Mouse (Mus musculus) hematopoietic stem cell, adult 5-6 weeks (primary cell): Measurements from ENCODE around the gene Bag6. TPM values are rescaled to one million over a fixed set of nuclear protein-coding genes. Genes with fewer than 3 reads are reported as not detected.
"Not testable (repeated sequence)": the region's sequence is repeated elsewhere in the genome, so short reads cannot be mapped to it uniquely, and the experiment has no call there.

Source experiments
- ATAC-seq, 2 experiments: fragments of 125-278 bp in 1 of 2; replicated peaks in 1 of 2; 2 replicates each; pipeline ENCODE4 v1.8.0; 2016 to 2017; ENCODE audit warnings: inconsistent platforms in 2 of 2, mild to moderate bottlenecking in 2 of 2, moderate number of reproducible peaks in 2 of 2, low read depth in 1 of 2, moderate TSS enrichment in 1 of 2; ENCODE audit not compliant: low FRiP score in 2 of 2, poor library complexity in 2 of 2, severe bottlenecking in 2 of 2, insufficient read depth in 1 of 2, low TSS enrichment in 1 of 2
- total RNA-seq: library from RNA; stranded (forward); fragments of 172-1452, 232-1000 nt; gene quantifications from 2 replicates; pipeline ENCODE4 v1.2.3, GENCODE M21; 2017

The Bag6 gene
- total RNA-seq, 1 experiment from 2014 or later, result 109 TPM

DNA sequence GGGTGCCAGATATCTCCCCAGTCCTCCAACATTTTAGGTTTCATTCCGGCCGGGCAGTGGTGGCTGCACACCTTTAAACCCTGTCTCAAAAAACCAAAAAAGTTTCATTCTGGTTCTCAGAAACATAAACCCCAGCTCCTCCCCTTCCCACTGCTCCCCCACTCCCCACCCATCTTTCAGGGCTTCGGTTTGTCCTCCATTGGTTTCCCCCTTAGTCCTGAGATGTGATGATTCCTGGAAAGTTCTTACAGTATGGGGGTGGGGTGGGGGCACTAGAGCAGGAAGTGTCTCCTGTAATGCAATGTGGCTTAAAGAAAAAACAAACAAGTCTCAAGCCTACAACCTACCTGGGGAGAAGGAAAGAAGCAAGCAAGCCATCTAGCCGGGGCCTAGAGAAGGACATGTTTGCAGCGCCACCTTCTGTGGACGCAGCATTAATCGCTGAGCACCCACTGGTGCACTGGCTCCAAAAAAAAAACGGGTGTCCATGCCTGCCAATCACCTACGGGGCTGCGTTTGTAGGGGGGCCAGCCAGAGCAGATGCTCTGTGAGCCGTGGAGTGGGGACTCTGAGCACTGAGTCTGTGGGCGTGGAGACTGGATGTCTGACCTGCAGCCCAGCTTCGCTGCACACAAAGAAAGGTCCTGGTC lies 29.1 kb upstream of the Bag6 start:
- no peak for ATAC-seq

DNA sequence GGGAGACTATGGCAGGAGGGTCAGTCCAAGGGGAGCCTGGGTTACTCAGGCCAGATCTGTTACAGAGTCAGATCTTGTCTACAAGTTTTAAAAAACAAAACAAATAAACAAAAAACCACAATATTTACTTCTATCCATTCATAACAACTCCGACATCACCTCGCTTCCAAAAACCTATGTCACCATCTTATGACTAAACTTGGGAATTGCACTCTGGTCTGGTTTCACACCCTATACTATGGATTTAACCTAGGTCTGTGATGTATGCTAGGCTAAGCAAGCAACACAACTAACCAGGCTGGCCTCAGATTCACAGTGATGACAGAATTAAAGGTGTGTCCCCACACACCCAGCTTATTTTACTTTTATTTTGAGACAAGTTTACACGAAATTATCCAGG lies 28.5 kb upstream of the Bag6 start:
- no peak for ATAC-seq

DNA sequence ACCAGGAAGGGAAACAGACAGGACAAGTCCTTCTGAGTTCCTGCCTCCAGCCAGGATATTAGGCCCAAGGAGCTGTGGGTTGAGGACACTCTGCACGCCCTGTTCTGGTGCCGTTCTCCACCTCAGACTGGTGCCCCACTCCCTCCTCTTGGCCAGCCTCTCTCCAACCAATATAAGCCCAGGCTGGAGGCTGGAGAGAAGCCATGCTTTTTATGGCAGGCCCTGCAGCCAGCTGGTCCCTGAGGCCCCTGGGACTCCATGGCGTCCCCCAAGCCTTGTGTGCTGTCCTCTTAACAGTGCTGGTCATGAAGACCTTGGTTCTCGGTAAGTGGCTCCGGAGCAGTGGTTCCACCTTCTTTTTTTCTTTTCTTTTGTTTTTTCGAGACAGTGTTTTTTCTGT lies 26.9 kb upstream of the Bag6 start, which contains the start of gene Ly6g5c:
TSS of gene Ly6g5c (plus strand) at position 183 of the 400 bp plus-strand sequence.
- no peak for ATAC-seq

DNA sequence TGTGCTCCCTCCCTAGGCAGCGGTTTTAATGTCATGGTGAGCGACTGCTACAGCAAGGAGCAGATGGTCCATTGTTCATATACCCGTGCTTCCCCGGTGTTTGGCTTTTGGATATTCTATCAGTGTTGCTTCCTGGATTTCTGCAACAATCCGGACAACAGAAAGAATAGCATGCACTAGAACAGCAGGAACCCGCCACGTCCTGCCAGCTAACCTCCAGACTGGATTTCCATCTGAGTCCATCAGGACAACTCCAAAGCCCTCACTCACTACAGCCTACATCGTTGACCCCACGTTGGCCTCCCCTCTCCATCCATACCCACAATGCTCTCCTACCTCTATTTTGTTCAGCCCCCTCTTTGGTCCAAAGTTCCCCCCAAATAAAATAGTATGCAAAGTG lies 23.2 kb upstream of the Bag6 start:
- no peak for ATAC-seq

DNA sequence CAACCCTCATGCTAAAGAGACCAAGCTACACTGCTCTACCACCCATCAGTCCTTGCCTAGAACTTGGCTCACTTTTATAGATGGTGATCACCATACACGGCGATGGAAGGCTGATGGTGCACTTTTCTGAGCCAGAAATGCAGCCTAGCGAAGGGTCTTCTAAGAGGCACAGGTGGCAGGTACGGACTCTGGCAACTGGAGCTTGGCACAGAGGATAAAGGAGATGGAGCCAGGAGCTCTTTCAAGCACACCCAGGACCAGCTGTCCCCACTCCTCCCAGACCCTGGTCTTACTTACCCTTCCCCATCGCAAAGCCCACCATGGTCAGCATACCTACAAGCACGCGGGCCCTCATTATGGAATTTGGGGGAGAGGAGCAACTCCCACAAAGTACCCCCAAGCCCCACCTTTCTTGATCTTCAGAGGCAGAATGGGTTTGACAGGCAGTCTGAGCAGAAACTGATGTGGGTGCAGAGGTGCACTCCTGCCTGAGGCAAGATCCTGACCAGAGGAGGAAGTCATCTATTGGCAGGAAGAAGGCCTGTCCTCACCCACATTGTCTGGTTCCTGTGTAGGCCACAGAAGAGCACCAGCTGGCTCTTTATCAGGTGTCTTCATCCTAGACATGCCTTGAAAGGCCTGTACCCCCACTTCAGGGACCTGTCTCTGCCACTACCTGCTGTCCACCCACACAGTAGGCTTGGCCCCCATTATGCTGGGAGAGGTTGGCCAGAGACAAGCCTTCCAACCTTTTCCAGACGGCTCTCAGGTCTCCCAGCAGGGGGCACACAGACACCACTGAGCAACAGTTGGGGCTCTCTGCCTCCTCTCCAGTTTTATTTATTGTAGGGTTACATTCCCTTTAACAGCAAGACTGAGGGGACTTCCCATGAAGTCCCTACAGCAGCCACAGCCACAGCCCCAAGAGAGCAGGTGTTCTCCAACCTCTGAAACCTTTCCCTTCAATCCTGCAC lies 19.6 kb upstream of the Bag6 start, which contains the start of gene Ly6g5b:
TSS of gene Ly6g5b (minus strand) at position 383 of the 974 bp plus-strand sequence.
- peak; percentile 48 to 72 for ATAC-seq

DNA sequence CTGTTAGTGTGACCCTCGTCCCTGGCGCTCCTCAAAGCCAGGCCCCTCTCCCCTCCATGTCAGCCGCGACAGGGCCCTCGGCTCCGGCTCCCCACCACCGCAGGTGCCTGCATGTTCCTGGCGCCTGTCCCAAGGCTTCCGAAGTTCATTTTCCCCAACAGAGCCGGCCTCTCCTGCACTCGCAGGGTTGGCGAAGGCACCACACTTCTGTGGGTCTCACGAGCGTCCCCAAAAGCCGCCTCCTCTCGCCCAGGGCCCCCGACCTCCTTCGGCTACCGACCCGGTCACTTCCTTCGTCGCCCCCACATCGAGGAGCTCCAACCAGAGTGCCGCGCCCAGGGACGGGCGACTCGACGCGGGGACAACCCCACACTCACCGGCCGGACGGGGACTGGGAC lies 14.2 kb upstream of the Bag6 start:
- no peak; a peak in 1 of 4 replicates for ATAC-seq

DNA sequence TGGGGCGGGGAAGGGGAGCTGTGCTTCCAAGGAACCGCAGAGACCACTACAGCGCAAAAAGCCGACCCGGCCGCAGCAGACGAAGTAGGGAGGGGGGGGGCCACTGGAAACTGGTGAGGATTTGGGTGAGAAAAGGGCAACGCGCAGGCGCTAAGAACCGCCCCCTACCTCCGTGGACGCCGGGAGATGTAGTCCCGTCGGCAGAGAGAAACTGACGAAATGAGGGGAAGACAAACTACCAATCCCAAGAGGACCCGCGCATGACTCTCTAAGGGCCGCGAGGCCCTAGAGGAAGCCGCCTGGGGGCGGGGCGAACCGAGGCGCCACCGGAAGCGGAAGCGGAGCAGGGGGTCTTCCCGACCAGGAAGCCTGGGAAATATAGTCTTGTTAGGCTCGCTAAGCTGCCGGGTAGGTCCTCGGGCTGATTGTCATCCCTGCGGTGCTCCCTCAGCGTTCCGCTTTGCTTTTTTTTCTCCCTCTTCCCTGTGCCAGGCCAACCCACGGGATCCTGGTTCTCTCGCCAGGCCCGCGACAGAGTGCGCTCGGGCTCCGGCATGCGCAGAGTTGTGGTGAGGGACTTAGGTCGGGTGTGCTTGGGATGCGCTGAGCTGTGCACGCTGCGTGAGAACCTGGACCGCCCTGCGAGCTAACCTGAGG lies 13.7 kb upstream of the Bag6 start, which contains the start of gene Gpank1:
TSS of gene Gpank1 (plus strand) at position 313 of the 657 bp plus-strand sequence.
- peak; percentile 88 to 89 for ATAC-seq

DNA sequence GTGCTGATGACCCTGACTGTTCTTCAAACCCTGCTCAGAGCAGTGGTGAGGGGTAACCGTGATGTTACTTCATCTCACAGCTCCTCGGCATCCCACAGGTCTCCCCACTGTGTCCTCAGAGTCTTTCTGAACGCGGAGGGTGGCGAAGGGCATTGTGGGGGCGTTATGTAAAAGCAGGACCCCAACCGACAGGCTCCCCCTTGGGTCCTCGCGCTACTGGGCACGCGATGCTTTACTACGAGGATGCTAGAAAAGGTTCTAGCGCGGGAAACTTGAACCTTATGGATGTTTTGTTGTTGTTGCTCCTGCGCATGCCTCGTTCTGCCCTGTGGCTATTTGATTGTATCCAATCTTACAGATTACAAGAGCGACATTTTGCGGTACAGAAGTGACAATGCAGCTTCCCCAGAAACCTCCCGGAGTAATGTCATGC lies 13.1 kb upstream of the Bag6 start, which contains the start of gene Csnk2b:
TSS of gene Csnk2b (minus strand) at position 183 of the 433 bp plus-strand sequence.
- peak in 1 of 2 experiments; percentile 11; a peak in 1 of 4 replicates for ATAC-seq

DNA sequence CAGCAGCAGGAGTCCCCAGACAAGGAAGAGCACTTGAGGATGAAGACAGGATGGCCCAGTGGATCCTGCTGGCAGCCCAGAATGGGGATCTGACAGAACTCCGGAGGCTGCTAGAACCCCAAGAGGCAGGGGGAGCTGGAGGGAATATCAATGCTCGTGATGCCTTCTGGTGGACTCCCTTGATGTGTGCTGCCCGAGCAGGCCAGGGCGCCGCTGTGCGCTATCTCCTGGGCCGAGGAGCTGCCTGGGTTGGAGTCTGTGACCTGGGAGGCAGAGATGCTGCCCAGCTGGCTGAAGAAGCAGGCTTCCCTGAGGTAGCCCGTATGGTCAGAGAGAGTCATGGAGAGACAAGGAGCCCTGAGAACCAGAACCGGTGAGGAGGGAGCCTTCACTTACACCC lies 11.7 kb upstream of the Bag6 start:
- ATAC-seq, result not testable (repeated sequence)

DNA sequence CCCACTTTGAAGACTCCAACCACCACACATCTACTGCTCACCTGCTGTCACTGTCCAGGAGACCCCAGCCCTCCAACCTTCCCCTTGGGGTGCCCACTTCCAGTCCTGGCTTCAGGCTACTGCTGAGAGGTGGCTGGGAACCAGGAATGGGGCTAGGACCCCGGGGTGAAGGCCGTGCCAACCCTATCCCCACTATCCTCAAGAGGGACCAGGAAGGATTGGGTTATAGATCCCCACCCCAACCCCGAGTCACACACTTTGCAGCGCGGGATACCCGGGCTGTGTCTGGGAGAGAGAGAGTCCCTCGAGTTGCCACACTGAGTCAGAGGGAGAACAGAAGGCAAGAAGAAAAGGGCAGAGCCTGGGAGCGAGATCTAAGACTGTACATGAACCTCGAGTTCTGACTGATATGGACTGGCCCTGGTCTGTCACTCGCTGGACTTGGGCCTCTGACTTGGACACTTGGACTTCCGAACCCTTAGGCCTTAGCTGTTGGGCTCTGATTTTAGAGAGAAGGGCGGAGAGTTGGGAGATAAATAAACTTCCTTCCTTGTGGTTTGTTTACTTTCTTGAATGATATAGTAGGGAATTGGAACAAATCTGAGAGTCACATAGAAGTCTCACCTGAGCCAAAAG lies 10.6 kb upstream of the Bag6 start:
- not testable (repeated sequence) for ATAC-seq

DNA sequence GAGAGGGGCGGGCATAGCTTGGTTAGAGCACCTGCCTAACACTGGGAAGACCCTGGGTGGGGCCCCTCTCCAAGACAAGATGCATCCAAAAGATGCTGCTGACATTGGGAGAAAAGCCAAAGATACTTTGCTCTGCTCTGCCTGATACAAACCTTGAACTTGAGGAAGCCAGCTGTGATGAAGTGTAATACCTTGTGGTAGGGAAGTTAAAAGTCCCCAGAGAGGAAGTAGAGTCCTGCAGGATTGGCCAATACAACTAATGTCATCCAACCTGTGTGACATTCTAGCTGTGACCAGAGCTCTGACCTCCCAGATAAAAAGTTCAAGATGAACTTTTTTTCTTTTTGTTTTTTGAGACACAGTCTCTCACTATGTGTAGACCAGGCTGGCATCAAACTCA lies 9.9 kb upstream of the Bag6 start:
- no peak; a peak in 1 of 4 replicates for ATAC-seq

DNA sequence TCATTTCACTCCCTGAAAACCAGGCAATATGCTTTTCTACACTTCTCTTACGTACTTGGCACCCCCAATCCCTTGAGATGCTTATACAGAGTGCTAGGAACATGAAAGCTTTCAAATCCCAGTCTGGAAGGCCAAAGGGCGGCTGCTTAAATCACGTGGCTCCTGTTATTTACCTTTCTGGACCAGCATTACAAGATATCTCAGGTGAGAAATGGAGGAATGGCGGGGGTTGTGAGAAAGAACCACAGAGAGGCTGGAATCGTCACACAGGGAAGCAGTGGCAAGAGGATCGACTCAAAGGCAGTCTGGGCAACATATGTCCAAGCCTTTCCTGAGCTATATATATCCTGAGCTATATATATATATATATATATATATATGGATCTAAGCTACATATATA lies 9.4 kb upstream of the Bag6 start:
- no peak for ATAC-seq

DNA sequence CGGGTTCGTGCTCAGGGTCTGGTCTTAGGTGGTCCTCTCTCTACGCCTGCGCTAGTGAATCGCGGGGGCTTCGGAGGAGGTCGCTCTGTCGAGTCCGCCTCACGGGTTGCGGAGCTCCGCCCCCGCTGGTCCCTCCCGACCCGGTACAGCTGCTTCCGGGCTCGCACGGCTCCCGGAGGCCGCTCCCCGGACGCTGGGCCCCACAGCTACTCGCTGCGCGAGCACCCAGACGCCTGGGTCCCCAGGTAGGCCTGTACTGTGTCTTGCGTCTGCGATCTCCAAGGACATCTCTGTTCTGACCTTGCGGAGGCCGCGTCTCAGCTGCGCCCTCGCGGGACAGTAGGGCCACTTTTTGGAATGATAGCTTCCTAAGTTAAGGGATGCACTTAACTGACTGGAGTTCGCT lies 8.8 kb upstream of the Bag6 start, which contains the start of gene D17H6S53E:
TSS of gene D17H6S53E (plus strand) at position 168 of the 406 bp plus-strand sequence.
- ATAC-seq, result peak; percentile 15 to 43; a peak in 2 of 4 replicates

DNA sequence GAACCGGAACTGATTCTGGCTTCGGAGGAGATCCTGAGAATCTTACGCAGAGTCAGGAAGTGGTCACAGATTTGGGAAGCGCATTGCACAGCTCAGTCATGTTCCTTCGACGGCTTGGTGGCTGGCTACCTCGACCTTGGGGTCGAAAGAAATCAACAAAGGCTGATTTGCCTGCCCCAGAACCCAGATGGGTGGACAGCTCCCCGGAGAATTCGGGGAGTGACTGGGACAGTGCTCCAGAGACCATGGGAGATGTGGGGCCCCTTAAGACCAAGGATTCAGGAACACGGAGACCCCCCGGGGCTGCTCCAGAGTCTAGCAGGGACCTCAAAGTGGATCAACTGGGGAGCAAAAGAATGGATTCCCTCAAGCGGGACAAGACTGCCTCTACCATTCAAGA lies 8.0 kb upstream of the Bag6 start:
- ATAC-seq, result no peak

DNA sequence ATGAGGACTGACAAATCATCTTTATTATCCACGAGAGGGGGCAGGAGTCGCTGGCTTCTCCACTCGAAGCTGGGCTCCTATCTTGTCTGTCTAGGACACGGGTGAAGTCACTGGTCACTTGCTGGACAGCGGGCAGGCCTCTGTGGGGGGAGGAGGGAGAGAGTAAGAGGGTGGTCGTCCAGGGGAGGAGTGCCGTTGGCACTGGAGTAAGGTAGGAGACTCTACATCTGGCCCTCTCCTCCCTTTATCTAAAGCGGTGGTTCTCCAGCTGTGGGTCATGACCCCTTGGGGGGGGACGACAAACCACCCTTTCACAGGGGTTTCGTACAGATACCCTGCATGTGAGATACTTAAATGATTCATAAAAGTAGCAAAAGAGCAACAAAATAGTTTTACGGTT lies 6.0 kb upstream of the Bag6 start:
- ATAC-seq, result no peak

DNA sequence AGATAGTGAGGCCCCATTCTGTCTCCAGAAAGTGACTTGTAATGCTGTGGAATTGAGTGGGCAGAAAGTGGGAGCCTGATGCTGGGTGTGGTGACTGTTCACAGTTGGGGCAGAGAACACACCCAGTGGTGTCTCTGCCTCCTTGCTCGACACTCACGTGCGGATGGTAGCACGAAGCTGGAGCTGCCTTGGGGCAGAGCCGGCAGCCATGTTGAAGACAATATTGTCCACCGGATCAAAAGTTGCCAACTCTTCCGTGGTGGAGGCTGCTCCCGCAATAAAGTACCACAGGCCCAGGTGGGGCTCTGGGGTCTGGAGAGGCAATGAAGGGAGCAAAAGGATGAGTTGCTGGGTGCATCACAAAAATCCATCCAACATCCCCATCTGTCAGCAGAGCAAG lies 3.9 kb upstream of the Bag6 start:
- no peak for ATAC-seq
